Mouse (Mus musculus): ENCODE measurements around the gene Ttn. TPM values are rescaled to one million over a fixed set of nuclear protein-coding genes. Genes with fewer than 3 reads are reported as not detected.

Ttn gene
- total and polyA plus RNA-seq, 3 experiments = 0.22 TPM; not detected in 2

GRCm38 (mm10) chr2:76751993-76752392, 230.4 kb downstream of the Ttn start:
- Histone ChIP-seq H3K9me3 (replicated peaks) (peaks cover 72% of the 10 kb centered on the region), H3K4me1 (ENCODE audit: insufficient read depth, low read depth, low read length) (no peaks in the 10 kb centered on the region), H3K36me3 (replicated peaks) (no peaks in the 10 kb centered on the region), H3K4me3 (ENCODE audit: low read depth, low read length) (no peak overlapping the region), H3K27me3 (ENCODE audit: insufficient read depth, low read length) (no peaks in the 10 kb centered on the region)
- no peak for DNase-seq (ENCODE audit: low spot score)
- TF ChIP-seq GATA1 (IDR thresholded peaks at IDR 0.05; ENCODE audit: borderline replicate concordance, low read length) = no peak
- no peak for TF ChIP-seq CTCF (IDR thresholded peaks at IDR 0.05; ENCODE audit: low read depth, low read length)
- no peak for TF ChIP-seq GATA2 (IDR thresholded peaks at IDR 0.05; ENCODE audit: borderline replicate concordance, low read depth, low read length)
- TF ChIP-seq POLR2AphosphoS5 (IDR thresholded peaks at IDR 0.05; ENCODE audit: insufficient replicate concordance, low read depth, low read length) = no peak
- no peak for TF ChIP-seq TAL1 (conservative IDR thresholded peaks at IDR 0.05; ENCODE audit: low read depth, low read length)
- ATAC-seq (ENCODE audit: extremely low read depth, insufficient number of reproducible peaks, low FRiP score, poor library complexity, severe bottlenecking) = no peak

GRCm38 (mm10) chr2:76749341-76750110, 232.8 kb downstream of the Ttn start:
- H3K36me3 ChIP-seq (replicated peaks) = no peaks in the 10 kb centered on the region
- no peaks in the 10 kb centered on the region for H3K4me1 ChIP-seq (ENCODE audit: insufficient read depth, low read depth, low read length)
- ATAC-seq (ENCODE audit: extremely low read depth, insufficient number of reproducible peaks, low FRiP score, poor library complexity, severe bottlenecking) (no peak), DNase-seq (ENCODE audit: low spot score) (no peak)
- peaks cover 84% of the 10 kb centered on the region for H3K9me3 ChIP-seq (replicated peaks)
- H3K4me3 ChIP-seq (ENCODE audit: low read depth, low read length) = no peak overlapping the region
- TF ChIP-seq GATA2 (IDR thresholded peaks at IDR 0.05; ENCODE audit: borderline replicate concordance, low read depth, low read length) = no peak
- no peak for TF ChIP-seq POLR2AphosphoS5 (IDR thresholded peaks at IDR 0.05; ENCODE audit: insufficient replicate concordance, low read depth, low read length)
- TF ChIP-seq GATA1 (IDR thresholded peaks at IDR 0.05; ENCODE audit: borderline replicate concordance, low read length) = no peak
- no peak for TF ChIP-seq TAL1 (conservative IDR thresholded peaks at IDR 0.05; ENCODE audit: low read depth, low read length)
- no peak for TF ChIP-seq CTCF (IDR thresholded peaks at IDR 0.05; ENCODE audit: low read depth, low read length)
- no peaks in the 10 kb centered on the region for H3K27me3 ChIP-seq (ENCODE audit: insufficient read depth, low read length)

DNA sequence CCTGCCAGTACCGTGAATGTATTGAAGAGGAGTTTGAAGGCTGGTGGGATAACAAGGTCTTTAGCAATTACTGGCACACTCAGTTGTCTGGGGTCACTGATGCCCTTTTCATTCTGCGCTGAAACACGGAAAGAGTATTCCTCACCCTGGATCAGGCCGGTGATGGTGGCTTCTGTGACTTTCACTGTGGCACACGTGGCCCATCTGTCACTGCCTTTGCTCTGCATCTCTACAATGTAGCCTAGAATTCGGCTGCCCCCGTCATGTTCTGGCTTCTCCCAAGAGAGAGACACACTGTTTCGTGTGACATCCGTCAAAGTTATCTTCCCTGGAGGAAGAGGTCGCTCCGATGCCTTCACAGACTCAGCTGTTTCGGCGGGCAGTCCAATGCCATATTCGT, 233.7 kb downstream of the Ttn start:
- Histone ChIP-seq H3K4me1 (ENCODE audit: insufficient read depth, low read depth, low read length) (no peaks in the 10 kb centered on the region), H3K4me3 (ENCODE audit: low read depth, low read length) (no peak overlapping the region), H3K27me3 (ENCODE audit: insufficient read depth, low read length) (no peaks in the 10 kb centered on the region), H3K9me3 (replicated peaks) (peaks cover 87% of the 10 kb centered on the region), H3K36me3 (replicated peaks) (no peaks in the 10 kb centered on the region)
- TF ChIP-seq POLR2AphosphoS5 (IDR thresholded peaks at IDR 0.05; ENCODE audit: insufficient replicate concordance, low read depth, low read length) (no peak), GATA1 (IDR thresholded peaks at IDR 0.05; ENCODE audit: borderline replicate concordance, low read length) (no peak), GATA2 (IDR thresholded peaks at IDR 0.05; ENCODE audit: borderline replicate concordance, low read depth, low read length) (no peak), CTCF (IDR thresholded peaks at IDR 0.05; ENCODE audit: low read depth, low read length) (no peak), TAL1 (conservative IDR thresholded peaks at IDR 0.05; ENCODE audit: low read depth, low read length) (no peak)
- ATAC-seq (ENCODE audit: extremely low read depth, insufficient number of reproducible peaks, low FRiP score, poor library complexity, severe bottlenecking) (no peak), DNase-seq (ENCODE audit: low spot score) (no peak)

GRCm38 (mm10) chr2:76719650-76720049, 262.7 kb downstream of the Ttn start:
- H3K4me1 ChIP-seq (ENCODE audit: insufficient read depth, low read depth, low read length) = no peaks in the 10 kb centered on the region
- no peaks in the 10 kb centered on the region for H3K36me3 ChIP-seq (replicated peaks)
- ATAC-seq (ENCODE audit: extremely low read depth, insufficient number of reproducible peaks, low FRiP score, poor library complexity, severe bottlenecking) (no peak), DNase-seq (ENCODE audit: low spot score) (no peak)
- H3K9me3 ChIP-seq (replicated peaks) = peaks cover 30% of the 10 kb centered on the region
- no peak for TF ChIP-seq GATA1 (IDR thresholded peaks at IDR 0.05; ENCODE audit: borderline replicate concordance, low read length)
- TF ChIP-seq CTCF (IDR thresholded peaks at IDR 0.05; ENCODE audit: low read depth, low read length) = no peak
- no peak for TF ChIP-seq GATA2 (IDR thresholded peaks at IDR 0.05; ENCODE audit: borderline replicate concordance, low read depth, low read length)
- no peak for TF ChIP-seq POLR2AphosphoS5 (IDR thresholded peaks at IDR 0.05; ENCODE audit: insufficient replicate concordance, low read depth, low read length)
- no peak for TF ChIP-seq TAL1 (conservative IDR thresholded peaks at IDR 0.05; ENCODE audit: low read depth, low read length)
- H3K27me3 ChIP-seq (ENCODE audit: insufficient read depth, low read length) = no peaks in the 10 kb centered on the region
- no peak overlapping the region for H3K4me3 ChIP-seq (ENCODE audit: low read depth, low read length)

DNA sequence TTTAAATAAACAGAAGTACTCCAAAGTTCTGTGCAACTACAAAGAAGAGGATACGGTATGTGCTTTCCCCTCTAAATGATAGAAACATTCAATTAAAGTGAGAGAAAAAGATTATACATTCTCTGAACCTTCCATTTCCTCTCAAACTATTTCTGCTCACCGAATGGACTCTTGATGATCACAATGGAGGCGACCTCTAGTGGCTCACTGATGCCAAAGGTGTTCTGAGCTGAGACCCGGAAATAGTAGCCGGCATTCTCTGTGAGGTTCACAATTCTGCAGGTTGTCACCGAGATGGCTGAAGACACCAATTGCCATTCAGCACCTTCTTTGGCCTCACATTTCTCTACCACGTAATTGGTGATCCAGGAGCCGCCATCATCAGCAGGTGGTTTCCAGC, 267.4 kb downstream of the Ttn start:
- Histone ChIP-seq H3K4me1 (ENCODE audit: insufficient read depth, low read depth, low read length) (no peaks in the 10 kb centered on the region), H3K4me3 (ENCODE audit: low read depth, low read length) (no peak overlapping the region), H3K36me3 (replicated peaks) (peaks cover 16% of the 10 kb centered on the region), H3K9me3 (replicated peaks) (peaks cover 51% of the 10 kb centered on the region), H3K27me3 (ENCODE audit: insufficient read depth, low read length) (no peaks in the 10 kb centered on the region)
- TF ChIP-seq TAL1 (conservative IDR thresholded peaks at IDR 0.05; ENCODE audit: low read depth, low read length) (no peak), CTCF (IDR thresholded peaks at IDR 0.05; ENCODE audit: low read depth, low read length) (no peak), GATA2 (IDR thresholded peaks at IDR 0.05; ENCODE audit: borderline replicate concordance, low read depth, low read length) (no peak), POLR2AphosphoS5 (IDR thresholded peaks at IDR 0.05; ENCODE audit: insufficient replicate concordance, low read depth, low read length) (no peak), GATA1 (IDR thresholded peaks at IDR 0.05; ENCODE audit: borderline replicate concordance, low read length) (no peak)
- no peak for DNase-seq (ENCODE audit: low spot score)
- ATAC-seq (ENCODE audit: extremely low read depth, insufficient number of reproducible peaks, low FRiP score, poor library complexity, severe bottlenecking) = no peak

GRCm38 (mm10) chr2:76708512-76708911, 273.8 kb downstream of the Ttn start:
- no peak overlapping the region for H3K4me3 ChIP-seq (ENCODE audit: low read depth, low read length)
- no peaks in the 10 kb centered on the region for H3K4me1 ChIP-seq (ENCODE audit: insufficient read depth, low read depth, low read length)
- H3K9me3 ChIP-seq (replicated peaks) = peaks cover 40% of the 10 kb centered on the region
- no peak for TF ChIP-seq GATA1 (IDR thresholded peaks at IDR 0.05; ENCODE audit: borderline replicate concordance, low read length)
- TF ChIP-seq POLR2AphosphoS5 (IDR thresholded peaks at IDR 0.05; ENCODE audit: insufficient replicate concordance, low read depth, low read length) = no peak
- TF ChIP-seq CTCF (IDR thresholded peaks at IDR 0.05; ENCODE audit: low read depth, low read length) = no peak
- no peak for TF ChIP-seq TAL1 (conservative IDR thresholded peaks at IDR 0.05; ENCODE audit: low read depth, low read length)
- no peak for TF ChIP-seq GATA2 (IDR thresholded peaks at IDR 0.05; ENCODE audit: borderline replicate concordance, low read depth, low read length)
- H3K36me3 ChIP-seq (replicated peaks) = peaks cover 38% of the 10 kb centered on the region
- no peaks in the 10 kb centered on the region for H3K27me3 ChIP-seq (ENCODE audit: insufficient read depth, low read length)
- ATAC-seq (ENCODE audit: extremely low read depth, insufficient number of reproducible peaks, low FRiP score, poor library complexity, severe bottlenecking) = no peak
- no peak for DNase-seq (ENCODE audit: low spot score)
